Mouse (Mus musculus) ovary, postnatal 36 days (tissue): ENCODE measurements around the gene Gnb3.
"Not testable (repeated sequence)": the region's sequence is repeated elsewhere in the genome, so short reads cannot be mapped to it uniquely, and the experiment has no call there.

Source experiments
- DNase-seq: peaks from one replicate; pipeline ENCODE4 v3.0.0; 2022; ENCODE audit warnings: low spot score, mixed read lengths

Gnb3 gene

GRCm38 (mm10) chr6:124803061-124803460 is 37.0 kb downstream of the Gnb3 start:
- DNase-seq = no peak

GRCm38 (mm10) chr6:124802400-124802799 is 37.7 kb downstream of the Gnb3 start:
- not testable (repeated sequence) for DNase-seq

GRCm38 (mm10) chr6:124796200-124796599 is 43.9 kb downstream of the Gnb3 start:
- no peak for DNase-seq

- no peak for DNase-seq
These were observed 44.3 kb downstream of the Gnb3 start for GRCm38 (mm10) chr6:124795781-124796180.

GRCm38 (mm10) chr6:124791911-124792310 is 48.2 kb downstream of the Gnb3 start:
- DNase-seq = no peak

- DNase-seq = no peak
These were observed 50.0 kb downstream of the Gnb3 start for GRCm38 (mm10) chr6:124790121-124790520.

GRCm38 (mm10) chr6:124789519-124789918 is 50.6 kb downstream of the Gnb3 start:
- no peak for DNase-seq

GRCm38 (mm10) chr6:124787722-124788121 is 52.4 kb downstream of the Gnb3 start:
- DNase-seq = no peak

GRCm38 (mm10) chr6:124786756-124787420 is 53.2 kb downstream of the Gnb3 start:
- DNase-seq = no peak
